In genomic region chr19:47909387-47910116, GRCm38 (mm10) we compare ENCODE assay signal across 8 mouse cellular contexts. TPM values are rescaled to one million over a fixed set of nuclear protein-coding genes. Genes with fewer than 3 reads are reported as not detected.
DNase-seq lines count a peak whose midpoint lies in the region; ATAC-seq and TF ChIP-seq lines count a peak whose summit lies in the region.

No protein-coding gene starts in this region.

- in situ Hi-C loops in Patski (cut with MboI; ENCODE audit: low pct_unique_long_range_greater_than_20kb) = no loop called here

- POLR2A ChIA-PET in Patski (lab: Charles Lee) = no interaction called here

- no peaks in the 10 kb centered on the region for H3K9me3 ChIP-seq in erythroblast, embryonic 14.5 days (ENCODE audit: control insufficient read depth, low read length)
- no peaks in the 10 kb centered on the region for H3K9me3 ChIP-seq in heart, embryonic 12.5 days (replicated peaks)
- no peaks in the 10 kb centered on the region for H3K9me3 ChIP-seq in limb, embryonic 11.5 days (ENCODE audit: control insufficient read depth, low read length)
- no peaks in the 10 kb centered on the region for H3K9me3 ChIP-seq in midbrain, embryonic 16.5 days (replicated peaks; ENCODE audit: control insufficient read depth, low read length, poor library complexity, severe bottlenecking)

- TF ChIP-seq CTCF in Patski (IDR thresholded peaks at IDR 0.05) = no peak

- DNase-seq in Patski (ENCODE audit: low read depth, low spot score) (no peak), adipocyte (ENCODE audit: low spot score) (no peak)
- peak; percentile 77 for DNase-seq in limb, embryonic 11.5 days (ENCODE audit: low spot score)
- no peak for DNase-seq in right cerebral cortex, postnatal 10 days (ENCODE audit: low spot score in 2 of 2)

- CTCF ChIA-PET in Patski (lab: Charles Lee) = interaction anchor here (0.8 to 1.6 kb wide), 2 partner anchors 10 to 27 kb away, joined by 4 read pairs; partner anchors contain the start of genes Cfap43 and Itprip

- peak overlapping the region; percentile 54 for H3K4me3 ChIP-seq in erythroblast, embryonic 14.5 days (replicated peaks)
- peak overlapping the region; percentile 20; the same call in 1 of the 2 replicates for H3K4me3 ChIP-seq in heart, embryonic 12.5 days
- H3K4me3 ChIP-seq in limb, embryonic 11.5 days (ENCODE audit: low read depth, low read length) = peak overlapping the region; percentile 28
- H3K4me3 ChIP-seq in midbrain, embryonic 16.5 days (ENCODE audit: low read depth, low read length) = peak overlapping the region; percentile 23

- H3K36me3 ChIP-seq in erythroblast, embryonic 14.5 days (ENCODE audit: control insufficient read depth) = peaks cover 27% of the 10 kb centered on the region
- H3K36me3 ChIP-seq in heart, embryonic 12.5 days = peaks cover 20% of the 10 kb centered on the region
- H3K36me3 ChIP-seq in limb, embryonic 11.5 days (ENCODE audit: control insufficient read depth, insufficient read depth, low read length) = no peaks in the 10 kb centered on the region
- H3K36me3 ChIP-seq in midbrain, embryonic 16.5 days (ENCODE audit: control insufficient read depth, insufficient read depth, low read length) = no peaks in the 10 kb centered on the region

- no peaks in the 10 kb centered on the region for H3K27me3 ChIP-seq in erythroblast, embryonic 14.5 days (ENCODE audit: control insufficient read depth)
- H3K27me3 ChIP-seq in Patski = no peaks in the 10 kb centered on the region
- H3K27me3 ChIP-seq in heart, embryonic 12.5 days (replicated peaks) = no peaks in the 10 kb centered on the region
- no peaks in the 10 kb centered on the region for H3K27me3 ChIP-seq in limb, embryonic 11.5 days (ENCODE audit: control insufficient read depth, insufficient read depth, low read length)
- H3K27me3 ChIP-seq in midbrain, embryonic 16.5 days (ENCODE audit: control insufficient read depth, insufficient read depth, low read depth, low read length) = no peaks in the 10 kb centered on the region

- H3K4me1 ChIP-seq in erythroblast, embryonic 14.5 days (ENCODE audit: control insufficient read depth) = peaks cover 58% of the 10 kb centered on the region
- H3K4me1 ChIP-seq in heart, embryonic 12.5 days (replicated peaks) = peaks cover 56% of the 10 kb centered on the region
- peaks cover 21% of the 10 kb centered on the region for H3K4me1 ChIP-seq in limb, embryonic 11.5 days (ENCODE audit: control insufficient read depth, insufficient read depth, low read length)
- H3K4me1 ChIP-seq in midbrain, embryonic 16.5 days (ENCODE audit: control insufficient read depth, insufficient read depth, low read length) = peaks cover 8% of the 10 kb centered on the region

- ATAC-seq in erythroblast, adult 5-6 weeks (replicated peaks; ENCODE audit: low FRiP score, poor library complexity, severe bottlenecking) = no peak
- ATAC-seq in Patski = peak; percentile 23
- peak; percentile 44; the same call in 1 of the 2 replicates for ATAC-seq in heart, embryonic 12.5 days (ENCODE audit: insufficient number of reproducible peaks, low FRiP score)
- ATAC-seq in limb, embryonic 11.5 days (ENCODE audit: insufficient number of reproducible peaks, low FRiP score, low TSS enrichment, low read depth) = peak; percentile 78
- ATAC-seq in midbrain, embryonic 16.5 days = peak; percentile 84

- peak overlapping the region; percentile 57 for H3K4me2 ChIP-seq in heart, embryonic 12.5 days
- peak overlapping the region; percentile 56 for H3K4me2 ChIP-seq in limb, embryonic 11.5 days (ENCODE audit: low read depth, severe bottlenecking)
- peak overlapping the region; percentile 58 for H3K4me2 ChIP-seq in midbrain, embryonic 16.5 days (ENCODE audit: low read length)

- WGBS in heart, embryonic 12.5 days = 10% methylated on average over 10 of the region's 10 CpGs
- WGBS in limb, embryonic 11.5 days = 4% methylated on average over 9 of the region's 10 CpGs
- WGBS in midbrain, embryonic 16.5 days = under 1% methylated on average over 10 of the region's 10 CpGs

- H3K9ac ChIP-seq in heart, embryonic 12.5 days = peak overlapping the region; percentile 56
- H3K9ac ChIP-seq in limb, embryonic 11.5 days (ENCODE audit: low read length) = peak overlapping the region; percentile 89
- H3K9ac ChIP-seq in midbrain, embryonic 16.5 days (ENCODE audit: low read depth, low read length) = peak overlapping the region; percentile 63

- peak overlapping the region; percentile 69 for H3K27ac ChIP-seq in heart, embryonic 12.5 days (ENCODE audit: poor library complexity, severe bottlenecking)
- H3K27ac ChIP-seq in limb, embryonic 11.5 days (replicated peaks; ENCODE audit: low read depth, low read length) = peak overlapping the region; percentile 92
- H3K27ac ChIP-seq in midbrain, embryonic 16.5 days (ENCODE audit: low read length) = peak overlapping the region; percentile 84

RNA-seq across cellular contexts. Expression of gene Cfap43, which starts 9.5 kb away (rescaled TPM):
- not detected in 2 replicates for polyA plus RNA-seq in erythroblast, embryonic 14.5 days (2012)
- total RNA-seq in erythroblast, adult 5-6 weeks (2015; ENCODE audit: low replicate concordance) = not detected in 2 replicates
- not detected in 2 replicates for total RNA-seq in erythroblast, adult 5-6 weeks (2017; ENCODE audit: low replicate concordance)
- polyA plus RNA-seq in Patski (2021) = 0.21 TPM
- polyA plus RNA-seq in heart, embryonic 12.5 days (2016; fragmentation: Nextera tagmentation; extraction: Ambion mirVana) = 0.10 and 0.19 TPM in 2 replicates
- 0.04 and 0.27 TPM in 2 replicates for polyA plus RNA-seq in limb, embryonic 11.5 days (2014; fragmentation: Nextera tagmentation; extraction: Ambion mirVana)
- polyA plus RNA-seq in midbrain, embryonic 16.5 days (2015; fragmentation: Nextera tagmentation; extraction: Ambion mirVana) = 1.7 and 1.9 TPM in 2 replicates

RNA-seq across cellular contexts. Expression of gene Itprip, which starts 9.5 kb away (rescaled TPM):
- 0.18 and 0.23 TPM in 2 replicates for polyA plus RNA-seq in erythroblast, embryonic 14.5 days (2012)
- 4.6 and 19.0 TPM in 2 replicates for total RNA-seq in erythroblast, adult 5-6 weeks (2015; ENCODE audit: low replicate concordance)
- total RNA-seq in erythroblast, adult 5-6 weeks (2017; ENCODE audit: low replicate concordance) = 3.1 and 7.2 TPM in 2 replicates
- 16.8 TPM for polyA plus RNA-seq in Patski (2021)
- 24.4 and 25.5 TPM in 2 replicates for polyA plus RNA-seq in heart, embryonic 12.5 days (2016; fragmentation: Nextera tagmentation; extraction: Ambion mirVana)
- 20.0 and 20.3 TPM in 2 replicates for polyA plus RNA-seq in limb, embryonic 11.5 days (2014; fragmentation: Nextera tagmentation; extraction: Ambion mirVana)
- polyA plus RNA-seq in midbrain, embryonic 16.5 days (2015; fragmentation: Nextera tagmentation; extraction: Ambion mirVana) = 3.5 and 4.3 TPM in 2 replicates

RNA-seq across cellular contexts. Expression of gene Cfap58, which starts 27.9 kb away (rescaled TPM):
- not detected in 2 replicates for polyA plus RNA-seq in erythroblast, embryonic 14.5 days (2012)
- total RNA-seq in erythroblast, adult 5-6 weeks (2015; ENCODE audit: low replicate concordance) = not detected in 2 replicates
- not detected in 2 replicates for total RNA-seq in erythroblast, adult 5-6 weeks (2017; ENCODE audit: low replicate concordance)
- polyA plus RNA-seq in Patski (2021) = not detected
- not detected in 2 replicates for polyA plus RNA-seq in heart, embryonic 12.5 days (2016; fragmentation: Nextera tagmentation; extraction: Ambion mirVana)
- polyA plus RNA-seq in limb, embryonic 11.5 days (2014; fragmentation: Nextera tagmentation; extraction: Ambion mirVana) = 0.09 TPM in 1 of 2 replicates, not detected in the other
- 0.57 and 0.90 TPM in 2 replicates for polyA plus RNA-seq in midbrain, embryonic 16.5 days (2015; fragmentation: Nextera tagmentation; extraction: Ambion mirVana)

RNA-seq across cellular contexts. Expression of gene Gsto2, which starts 44.2 kb away (rescaled TPM):
- not detected in 2 replicates for polyA plus RNA-seq in erythroblast, embryonic 14.5 days (2012)
- not detected in 2 replicates for total RNA-seq in erythroblast, adult 5-6 weeks (2015; ENCODE audit: low replicate concordance)
- not detected in 2 replicates for total RNA-seq in erythroblast, adult 5-6 weeks (2017; ENCODE audit: low replicate concordance)
- 2.0 TPM for polyA plus RNA-seq in Patski (2021)
- polyA plus RNA-seq in heart, embryonic 12.5 days (2016; fragmentation: Nextera tagmentation; extraction: Ambion mirVana) = 0.76 and 1.3 TPM in 2 replicates
- 0.78 and 1.1 TPM in 2 replicates for polyA plus RNA-seq in limb, embryonic 11.5 days (2014; fragmentation: Nextera tagmentation; extraction: Ambion mirVana)
- polyA plus RNA-seq in midbrain, embryonic 16.5 days (2015; fragmentation: Nextera tagmentation; extraction: Ambion mirVana) = 1.0 and 1.1 TPM in 2 replicates

RNA-seq across cellular contexts. Expression of gene Gsto1, which starts 54.8 kb away (rescaled TPM):
- polyA plus RNA-seq in erythroblast, embryonic 14.5 days (2012) = 3.0 and 3.1 TPM in 2 replicates
- total RNA-seq in erythroblast, adult 5-6 weeks (2015; ENCODE audit: low replicate concordance) = 63.7 and 66.9 TPM in 2 replicates
- 18.0 and 37.7 TPM in 2 replicates for total RNA-seq in erythroblast, adult 5-6 weeks (2017; ENCODE audit: low replicate concordance)
- polyA plus RNA-seq in Patski (2021) = 86.5 TPM
- 81.4 and 84.0 TPM in 2 replicates for polyA plus RNA-seq in heart, embryonic 12.5 days (2016; fragmentation: Nextera tagmentation; extraction: Ambion mirVana)
- polyA plus RNA-seq in limb, embryonic 11.5 days (2014; fragmentation: Nextera tagmentation; extraction: Ambion mirVana) = 232 and 249 TPM in 2 replicates
- polyA plus RNA-seq in midbrain, embryonic 16.5 days (2015; fragmentation: Nextera tagmentation; extraction: Ambion mirVana) = 150 and 155 TPM in 2 replicates
